Mouse (Mus musculus) 416B (cell line): ENCODE data around the gene Uvssa.

Source experiments
- DNase-seq: peaks from one replicate; pipeline ENCODE4 v3.0.0; 2011; ENCODE audit warnings: low read depth

Gene Uvssa

GRCm38 (mm10) chr5:33442927-33443710, 64.8 kb downstream of the Uvssa start:
- peak; percentile 7 for DNase-seq

DNA sequence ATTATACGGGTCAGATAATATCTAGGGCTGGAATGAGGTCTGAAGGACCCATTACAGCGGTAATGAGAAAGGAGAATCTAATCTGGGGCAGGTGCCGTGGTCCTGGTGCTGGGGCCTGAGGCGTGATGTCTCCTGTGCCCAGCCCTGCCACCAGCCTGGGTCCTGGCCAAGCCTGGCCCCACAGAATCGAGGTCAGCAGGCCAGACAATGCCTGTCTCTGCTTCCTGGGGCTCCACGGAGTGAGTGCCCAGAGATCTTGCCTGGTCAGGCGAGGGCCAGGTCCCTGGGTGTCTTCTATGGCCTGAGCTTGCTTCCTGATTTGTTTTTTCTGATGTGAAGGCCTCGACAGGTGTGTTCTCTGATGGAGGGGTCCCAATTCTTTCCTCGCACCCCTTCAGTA, 65.4 kb downstream of the Uvssa start:
- no peak for DNase-seq

- no peak for DNase-seq
Measured at GRCm38 (mm10) chr5:33455737-33456136, 77.4 kb downstream of the Uvssa start.

DNA sequence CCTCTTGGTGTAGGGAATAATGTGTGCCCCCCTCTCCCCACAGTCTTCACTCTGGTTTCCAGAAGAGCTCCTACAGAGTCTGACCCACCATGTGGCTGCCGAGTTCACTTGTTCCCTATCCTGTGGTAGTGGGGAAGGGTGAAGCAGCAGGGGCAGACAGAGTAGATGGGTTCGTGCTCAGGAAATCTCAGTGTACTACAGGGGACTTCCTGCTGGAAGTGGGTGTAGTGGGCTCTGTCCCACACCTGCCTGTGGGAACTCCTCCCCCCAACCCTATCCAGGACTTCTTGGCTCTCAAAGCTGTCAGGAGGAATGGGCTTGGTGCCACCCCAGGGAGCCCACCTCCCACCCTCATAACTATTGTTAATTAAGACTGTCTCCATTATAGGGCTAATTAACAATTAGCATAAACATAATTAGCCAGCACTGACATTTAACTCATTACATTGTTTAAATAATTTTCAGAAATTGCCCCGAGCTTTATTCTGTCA, 79.8 kb downstream of the Uvssa start:
- no peak for DNase-seq

DNA sequence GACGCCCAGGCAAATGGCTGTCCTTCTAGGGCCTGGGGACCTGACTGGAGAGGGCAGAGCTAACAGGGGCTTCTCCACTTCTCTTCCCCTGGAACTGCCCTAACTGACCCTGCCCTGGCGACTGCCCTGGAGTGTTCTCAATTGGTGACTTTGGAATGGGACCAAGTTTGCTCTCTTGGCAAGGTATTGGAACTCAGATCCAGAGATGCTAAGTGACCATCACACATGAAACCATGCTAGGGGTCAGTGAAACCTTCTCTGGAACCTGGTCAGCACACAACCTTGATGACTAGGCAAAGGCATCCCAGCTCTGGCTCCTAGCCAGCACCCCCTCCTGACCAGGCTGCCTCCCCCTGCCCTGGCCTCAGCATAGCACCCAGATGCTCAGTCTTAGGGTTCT, 80.8 kb downstream of the Uvssa start:
- no peak for DNase-seq

GRCm38 (mm10) chr5:33464390-33464789, 86.0 kb downstream of the Uvssa start:
- DNase-seq, result no peak

DNA sequence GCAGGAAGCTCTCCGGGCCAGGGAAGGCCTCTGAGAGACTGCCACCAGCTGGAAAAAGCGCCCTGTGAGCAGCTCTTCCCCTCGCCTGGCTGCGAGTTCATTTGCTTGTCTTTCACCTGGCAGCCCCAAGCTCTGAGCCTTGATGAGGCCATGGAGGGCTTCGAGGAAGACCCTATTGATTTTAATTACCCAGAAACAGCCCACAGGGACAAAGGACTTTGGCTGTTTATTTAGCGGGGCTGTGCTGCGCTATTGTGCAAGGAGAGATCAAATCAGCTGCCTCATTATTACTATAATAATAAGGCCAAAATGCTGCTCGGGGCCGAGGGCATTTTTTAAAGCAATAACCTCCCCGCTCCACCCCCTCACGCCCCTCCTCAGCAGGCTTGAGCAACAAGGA, 87.1 kb downstream of the Uvssa start:
- no peak for DNase-seq
